Mouse (Mus musculus): ENCODE measurements at regions not wholly inside any gene's neighbourhood (a gene's known extent, or its start where the extent isn't known, plus 50 kb on each side); places are given as distances from the start of the nearest gene placed in this dataset.

DNA sequence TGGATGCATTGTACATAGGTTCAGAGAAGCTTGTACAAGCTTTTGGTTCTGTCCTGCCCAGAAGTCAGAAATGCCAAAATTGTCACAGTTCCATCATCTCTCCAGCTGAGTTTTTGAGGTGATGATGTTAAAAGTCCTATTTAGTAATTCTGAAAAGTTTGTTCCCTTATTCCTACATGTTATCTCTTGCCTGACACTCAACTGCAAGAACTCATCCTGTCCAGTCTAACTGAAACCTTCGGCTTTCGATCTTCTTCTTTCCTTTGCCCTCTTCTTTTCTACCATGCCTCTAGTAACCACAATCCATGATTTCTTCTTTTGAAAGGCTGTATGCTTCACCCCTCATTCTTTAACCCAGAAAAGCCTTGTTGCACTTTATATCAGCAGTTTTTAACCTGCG lies 313.2 kb upstream of the Trib2 start:
- H3K9me3 ChIP-seq (ENCODE audit: control insufficient read depth, low read length): no peaks in the 10 kb centered on the region
- H3K4me2 ChIP-seq (ENCODE audit: low read depth, low read length): no peak overlapping the region
- 99% methylated on average over 3 of the region's 3 CpGs for WGBS
- H3K27me3 ChIP-seq (ENCODE audit: control insufficient read depth, insufficient read depth, low read length): no peaks in the 10 kb centered on the region
- H3K4me3 ChIP-seq (ENCODE audit: low read depth, low read length): no peak overlapping the region
- no peak for ATAC-seq (ENCODE audit: low read depth)
- no peak overlapping the region for H3K27ac ChIP-seq (ENCODE audit: low read depth, low read length)
- no peaks in the 10 kb centered on the region for H3K4me1 ChIP-seq (ENCODE audit: control insufficient read depth, insufficient read depth, low read length)
- H3K36me3 ChIP-seq (ENCODE audit: control insufficient read depth, insufficient read depth, low read length): no peaks in the 10 kb centered on the region
- no peak overlapping the region for H3K9ac ChIP-seq (replicated peaks; ENCODE audit: low read depth, low read length)

DNA sequence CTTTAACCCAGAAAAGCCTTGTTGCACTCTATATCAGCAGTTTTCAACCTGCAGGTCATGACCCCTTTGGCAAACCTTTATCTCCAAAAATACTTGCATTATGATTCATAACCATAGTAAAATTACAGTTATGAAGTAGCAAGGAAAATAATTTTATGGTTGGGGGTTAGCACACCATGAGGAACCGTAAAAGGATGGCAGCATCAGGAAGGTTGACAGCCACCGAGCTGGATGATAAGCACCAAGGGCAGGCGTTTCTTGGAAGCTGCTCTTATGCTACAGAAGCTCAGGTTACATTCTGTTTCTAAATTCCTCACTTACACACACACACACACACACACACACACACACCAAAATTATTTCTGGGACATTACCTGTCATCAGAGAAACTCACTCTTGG lies 312.5 kb upstream of the Trib2 start:
- 88% methylated on average over 3 of the region's 3 CpGs for WGBS
- no peaks in the 10 kb centered on the region for H3K27me3 ChIP-seq (ENCODE audit: control insufficient read depth, insufficient read depth, low read length)
- ATAC-seq (ENCODE audit: low read depth): no peak
- no peak overlapping the region for H3K4me2 ChIP-seq (ENCODE audit: low read depth, low read length)
- no peaks in the 10 kb centered on the region for H3K4me1 ChIP-seq (ENCODE audit: control insufficient read depth, insufficient read depth, low read length)
- no peak overlapping the region for H3K4me3 ChIP-seq (ENCODE audit: low read depth, low read length)
- H3K27ac ChIP-seq (ENCODE audit: low read depth, low read length): no peak overlapping the region
- H3K9me3 ChIP-seq (ENCODE audit: control insufficient read depth, low read length): no peaks in the 10 kb centered on the region
- no peak overlapping the region for H3K9ac ChIP-seq (replicated peaks; ENCODE audit: low read depth, low read length)
- no peaks in the 10 kb centered on the region for H3K36me3 ChIP-seq (ENCODE audit: control insufficient read depth, insufficient read depth, low read length)

GRCm38 (mm10) chr12:16124906-16125305 lies 308.2 kb upstream of the Trib2 start:
- Histone ChIP-seq H3K4me1 (ENCODE audit: control insufficient read depth, insufficient read depth, low read length) (no peaks in the 10 kb centered on the region), H3K9ac (replicated peaks; ENCODE audit: low read depth, low read length) (no peak overlapping the region), H3K4me2 (ENCODE audit: low read depth, low read length) (no peak overlapping the region), H3K27me3 (ENCODE audit: control insufficient read depth, insufficient read depth, low read length) (no peaks in the 10 kb centered on the region), H3K4me3 (ENCODE audit: low read depth, low read length) (no peak overlapping the region), H3K27ac (ENCODE audit: low read depth, low read length) (no peak overlapping the region), H3K36me3 (ENCODE audit: control insufficient read depth, insufficient read depth, low read length) (no peaks in the 10 kb centered on the region), H3K9me3 (ENCODE audit: control insufficient read depth, low read length) (no peaks in the 10 kb centered on the region)
- 76% methylated on average over 2 of the region's 2 CpGs for WGBS
- ATAC-seq (ENCODE audit: low read depth): no peak

- no peaks in the 10 kb centered on the region for H3K4me1 ChIP-seq (ENCODE audit: control insufficient read depth, insufficient read depth, low read length)
- 58% methylated on average over 2 of the region's 2 CpGs for WGBS
- no peak overlapping the region for H3K27ac ChIP-seq (ENCODE audit: low read depth, low read length)
- no peaks in the 10 kb centered on the region for H3K27me3 ChIP-seq (ENCODE audit: control insufficient read depth, insufficient read depth, low read length)
- H3K9me3 ChIP-seq (ENCODE audit: control insufficient read depth, low read length): no peaks in the 10 kb centered on the region
- H3K9ac ChIP-seq (replicated peaks; ENCODE audit: low read depth, low read length): no peak overlapping the region
- no peak overlapping the region for H3K4me3 ChIP-seq (ENCODE audit: low read depth, low read length)
- H3K36me3 ChIP-seq (ENCODE audit: control insufficient read depth, insufficient read depth, low read length): no peaks in the 10 kb centered on the region
- ATAC-seq (ENCODE audit: low read depth): no peak
- no peak overlapping the region for H3K4me2 ChIP-seq (ENCODE audit: low read depth, low read length)
Measured at GRCm38 (mm10) chr12:16122353-16123127, 305.8 kb upstream of the Trib2 start.

- Histone ChIP-seq H3K4me3 (ENCODE audit: low read depth, low read length) (no peak overlapping the region), H3K4me1 (ENCODE audit: control insufficient read depth, insufficient read depth, low read length) (no peaks in the 10 kb centered on the region), H3K27ac (ENCODE audit: low read depth, low read length) (no peak overlapping the region), H3K9ac (replicated peaks; ENCODE audit: low read depth, low read length) (no peak overlapping the region), H3K4me2 (ENCODE audit: low read depth, low read length) (no peak overlapping the region), H3K36me3 (ENCODE audit: control insufficient read depth, insufficient read depth, low read length) (no peaks in the 10 kb centered on the region), H3K27me3 (ENCODE audit: control insufficient read depth, insufficient read depth, low read length) (no peaks in the 10 kb centered on the region), H3K9me3 (ENCODE audit: control insufficient read depth, low read length) (no peaks in the 10 kb centered on the region)
- no peak for ATAC-seq (ENCODE audit: low read depth)
- 86% methylated on average over 6 of the region's 6 CpGs for WGBS
Measured at GRCm38 (mm10) chr12:16121787-16122186, 305.1 kb upstream of the Trib2 start.

DNA sequence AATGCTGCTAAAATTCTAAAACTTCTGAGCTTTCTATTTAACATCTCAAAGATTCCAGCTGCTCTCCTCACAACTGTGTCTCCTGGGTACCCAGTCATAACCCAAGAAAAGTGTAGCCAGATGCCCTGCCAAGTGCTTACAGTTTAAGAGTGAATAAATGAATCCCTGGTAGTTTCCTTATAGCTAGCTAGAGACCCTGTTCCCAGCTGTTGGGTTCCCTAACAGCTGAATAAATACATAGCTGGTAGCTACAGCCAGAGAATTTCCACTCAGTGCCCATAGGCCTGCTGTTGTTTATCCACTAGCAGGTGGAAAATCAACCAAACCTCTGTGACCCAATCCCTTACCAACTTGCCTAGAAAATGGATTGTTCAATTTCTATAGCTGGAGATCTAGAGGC lies 302.0 kb upstream of the Trib2 start:
- Histone ChIP-seq H3K4me2 (ENCODE audit: low read depth, low read length) (no peak overlapping the region), H3K27me3 (ENCODE audit: control insufficient read depth, insufficient read depth, low read length) (no peaks in the 10 kb centered on the region), H3K9me3 (ENCODE audit: control insufficient read depth, low read length) (no peaks in the 10 kb centered on the region), H3K4me3 (ENCODE audit: low read depth, low read length) (no peak overlapping the region), H3K9ac (replicated peaks; ENCODE audit: low read depth, low read length) (no peak overlapping the region), H3K27ac (ENCODE audit: low read depth, low read length) (no peak overlapping the region), H3K4me1 (ENCODE audit: control insufficient read depth, insufficient read depth, low read length) (no peaks in the 10 kb centered on the region), H3K36me3 (ENCODE audit: control insufficient read depth, insufficient read depth, low read length) (no peaks in the 10 kb centered on the region)
- ATAC-seq (ENCODE audit: low read depth): peak; percentile 70; the same call in 1 of the 2 replicates

DNA sequence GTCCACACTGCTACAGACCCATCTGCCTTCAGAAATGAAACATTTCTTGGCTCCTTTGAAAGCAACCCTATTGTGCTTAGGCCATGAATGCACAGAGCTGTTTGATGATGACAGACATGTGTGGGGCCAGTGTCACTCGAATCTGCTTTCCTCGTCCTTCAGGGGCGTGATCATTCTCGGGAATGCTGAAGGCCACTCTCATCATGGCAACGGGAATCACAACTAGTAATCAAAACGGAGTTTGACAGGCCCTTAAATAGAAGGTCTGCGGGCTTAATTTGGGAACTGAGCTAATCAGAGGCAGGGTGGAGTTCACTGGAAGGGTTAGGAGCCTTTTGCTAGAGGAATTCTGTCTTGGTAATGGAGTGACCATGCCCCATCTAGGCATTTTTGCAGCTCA lies 290.2 kb upstream of the Trib2 start:
- WGBS: 80% methylated on average over 7 of the region's 7 CpGs
- ATAC-seq (ENCODE audit: low read depth): no peak
- H3K9me3 ChIP-seq (ENCODE audit: control insufficient read depth, low read length): no peaks in the 10 kb centered on the region

DNA sequence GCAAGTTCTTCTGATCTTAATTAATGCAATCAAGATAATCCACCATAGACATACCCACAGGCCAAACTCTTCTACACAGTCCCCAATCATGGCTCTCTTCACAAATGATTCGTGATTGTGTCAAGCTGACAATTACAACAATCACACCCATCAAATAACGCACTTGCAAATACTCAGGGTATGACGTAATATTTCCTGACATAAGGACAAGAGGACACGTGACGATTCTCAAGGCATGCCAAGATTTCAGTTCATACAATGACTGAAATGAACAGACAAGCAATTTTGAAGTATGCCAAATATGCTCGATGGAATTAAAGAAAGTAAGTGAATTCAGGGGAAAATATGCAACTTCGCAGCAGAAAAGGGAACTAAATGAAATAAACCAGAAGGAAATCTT lies 282.1 kb upstream of the Trib2 start:
- H3K27ac ChIP-seq (ENCODE audit: low read depth, low read length): no peak overlapping the region
- H3K36me3 ChIP-seq (ENCODE audit: control insufficient read depth, insufficient read depth, low read length): no peaks in the 10 kb centered on the region
- 92% methylated on average over 7 of the region's 7 CpGs for WGBS
- ATAC-seq (ENCODE audit: low read depth): no peak
- H3K4me3 ChIP-seq (ENCODE audit: low read depth, low read length): no peak overlapping the region
- H3K9me3 ChIP-seq (ENCODE audit: control insufficient read depth, low read length): no peaks in the 10 kb centered on the region
- H3K4me2 ChIP-seq (ENCODE audit: low read depth, low read length): no peak overlapping the region
- H3K4me1 ChIP-seq (ENCODE audit: control insufficient read depth, insufficient read depth, low read length): no peaks in the 10 kb centered on the region
- H3K9ac ChIP-seq (replicated peaks; ENCODE audit: low read depth, low read length): no peak overlapping the region
- H3K27me3 ChIP-seq (ENCODE audit: control insufficient read depth, insufficient read depth, low read length): no peaks in the 10 kb centered on the region

More for the DNA sequence above, 290.2 kb upstream of the Trib2 start:
- no peaks in the 10 kb centered on the region for H3K4me1 ChIP-seq (ENCODE audit: control insufficient read depth, insufficient read depth, low read length)
- H3K4me3 ChIP-seq (ENCODE audit: low read depth, low read length): no peak overlapping the region
- no peaks in the 10 kb centered on the region for H3K27me3 ChIP-seq (ENCODE audit: control insufficient read depth, insufficient read depth, low read length)
- H3K9ac ChIP-seq (replicated peaks; ENCODE audit: low read depth, low read length): no peak overlapping the region
- no peaks in the 10 kb centered on the region for H3K36me3 ChIP-seq (ENCODE audit: control insufficient read depth, insufficient read depth, low read length)
- H3K27ac ChIP-seq (ENCODE audit: low read depth, low read length): no peak overlapping the region
- no peak overlapping the region for H3K4me2 ChIP-seq (ENCODE audit: low read depth, low read length)

DNA sequence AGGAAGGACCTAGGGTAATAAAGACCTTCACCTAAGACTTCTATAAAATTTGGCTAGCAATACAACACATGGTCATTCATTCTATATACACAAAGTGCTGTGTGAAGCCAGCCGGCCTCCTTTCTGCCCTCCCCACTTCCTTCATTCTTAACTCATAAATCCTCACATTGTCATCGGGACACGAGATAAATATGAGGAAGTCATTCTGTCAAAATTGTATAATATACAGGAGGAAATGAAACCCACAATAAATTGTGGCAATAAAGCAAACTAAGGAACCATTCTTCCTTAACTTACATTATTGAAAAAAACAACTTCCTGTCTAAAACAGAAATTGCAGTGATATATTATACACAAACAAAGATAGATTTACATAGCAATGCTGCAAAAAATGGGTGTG lies 275.9 kb upstream of the Trib2 start:
- Histone ChIP-seq H3K9me3 (ENCODE audit: control insufficient read depth, low read length) (no peaks in the 10 kb centered on the region), H3K4me2 (ENCODE audit: low read depth, low read length) (no peak overlapping the region), H3K27me3 (ENCODE audit: control insufficient read depth, insufficient read depth, low read length) (no peaks in the 10 kb centered on the region), H3K36me3 (ENCODE audit: control insufficient read depth, insufficient read depth, low read length) (no peaks in the 10 kb centered on the region), H3K27ac (ENCODE audit: low read depth, low read length) (no peak overlapping the region), H3K4me3 (ENCODE audit: low read depth, low read length) (no peak overlapping the region), H3K4me1 (ENCODE audit: control insufficient read depth, insufficient read depth, low read length) (no peaks in the 10 kb centered on the region), H3K9ac (replicated peaks; ENCODE audit: low read depth, low read length) (no peak overlapping the region)
- WGBS: 81% methylated on average over 3 of the region's 3 CpGs
- ATAC-seq (ENCODE audit: low read depth): no peak

All from neural tube, embryonic 14.5 days (tissue).